Mouse (Mus musculus) CD8-positive naive resting alpha-beta T cell, adult 2 months (primary cell): ENCODE measurements at regions not wholly inside any gene's neighbourhood (a gene's known extent, or its start where the extent isn't known, plus 50 kb on each side); places are given as distances from the start of the nearest gene placed in this dataset.
"Not testable (repeated sequence)": the region's sequence is repeated elsewhere in the genome, so short reads cannot be mapped to it uniquely, and the experiment has no call there.

ENCODE experiments used
- DNase-seq, 2 experiments: peaks; one replicate each; pipeline ENCODE4 v3.0.0; 2022; ENCODE audit warnings: low read depth in 2 of 2, low spot score in 2 of 2

- DNase-seq = no peak
These were observed 328.3 kb upstream of the Nox3 start for GRCm38 (mm10) chr17:4024384-4024783.

GRCm38 (mm10) chr17:4029202-4029601 is 333.1 kb upstream of the Nox3 start:
- no peak for DNase-seq

- no peak for DNase-seq
These were observed 338.8 kb upstream of the Nox3 start for GRCm38 (mm10) chr17:4034816-4035360.

- no peak for DNase-seq
These were observed 344.1 kb upstream of the Nox3 start for GRCm38 (mm10) chr17:4040104-4040664.

- not testable (repeated sequence) for DNase-seq
These were observed 364.1 kb upstream of the Nox3 start for GRCm38 (mm10) chr17:4060186-4060585.

- no peak for DNase-seq
These were observed 377.3 kb upstream of the Nox3 start for GRCm38 (mm10) chr17:4073381-4073780.

- DNase-seq = no peak
These were observed 384.5 kb upstream of the Nox3 start for GRCm38 (mm10) chr17:4080564-4080963.

GRCm38 (mm10) chr17:4094621-4095020 is 398.6 kb upstream of the Nox3 start:
- no peak for DNase-seq

- DNase-seq = no peak
These were observed 407.3 kb upstream of the Nox3 start for GRCm38 (mm10) chr17:4103321-4103720.

- no peak for DNase-seq
These were observed 413.2 kb upstream of the Nox3 start for GRCm38 (mm10) chr17:4109263-4109662.

GRCm38 (mm10) chr17:4113021-4113420 is 417.0 kb upstream of the Nox3 start:
- no peak for DNase-seq

GRCm38 (mm10) chr17:4116476-4116875 is 420.4 kb upstream of the Nox3 start:
- DNase-seq = no peak

- no peak for DNase-seq
These were observed 437.6 kb upstream of the Nox3 start for GRCm38 (mm10) chr17:4133678-4134077.

- DNase-seq = no peak
These were observed 467.4 kb upstream of the Nox3 start for GRCm38 (mm10) chr17:4163502-4163901.

- no peak for DNase-seq
These were observed 477.9 kb upstream of the Nox3 start for GRCm38 (mm10) chr17:4173951-4174361.

- DNase-seq = no peak
These were observed 478.9 kb upstream of the Nox3 start for GRCm38 (mm10) chr17:4175006-4175405.

- DNase-seq = no peak
These were observed 480.5 kb upstream of the Nox3 start for GRCm38 (mm10) chr17:4176524-4176923.

GRCm38 (mm10) chr17:4177485-4178150 is 481.6 kb upstream of the Nox3 start:
- no peak for DNase-seq

- DNase-seq = no peak
These were observed 483.2 kb upstream of the Nox3 start for GRCm38 (mm10) chr17:4179271-4179670.

- DNase-seq = no peak
These were observed 486.0 kb upstream of the Nox3 start for GRCm38 (mm10) chr17:4182106-4182505.

- no peak for DNase-seq
These were observed 490.7 kb upstream of the Nox3 start for GRCm38 (mm10) chr17:4186802-4187201.

- DNase-seq = no peak
These were observed 491.5 kb upstream of the Nox3 start for GRCm38 (mm10) chr17:4187606-4188005.
